Mouse (Mus musculus): ENCODE measurements around the gene Idh3g. TPM values are rescaled to one million over a fixed set of nuclear protein-coding genes. Genes with fewer than 3 reads are reported as not detected.

Gene Idh3g
- polyA plus RNA-seq (2017; shearing (Covaris generic)) = 218 TPM

DNA sequence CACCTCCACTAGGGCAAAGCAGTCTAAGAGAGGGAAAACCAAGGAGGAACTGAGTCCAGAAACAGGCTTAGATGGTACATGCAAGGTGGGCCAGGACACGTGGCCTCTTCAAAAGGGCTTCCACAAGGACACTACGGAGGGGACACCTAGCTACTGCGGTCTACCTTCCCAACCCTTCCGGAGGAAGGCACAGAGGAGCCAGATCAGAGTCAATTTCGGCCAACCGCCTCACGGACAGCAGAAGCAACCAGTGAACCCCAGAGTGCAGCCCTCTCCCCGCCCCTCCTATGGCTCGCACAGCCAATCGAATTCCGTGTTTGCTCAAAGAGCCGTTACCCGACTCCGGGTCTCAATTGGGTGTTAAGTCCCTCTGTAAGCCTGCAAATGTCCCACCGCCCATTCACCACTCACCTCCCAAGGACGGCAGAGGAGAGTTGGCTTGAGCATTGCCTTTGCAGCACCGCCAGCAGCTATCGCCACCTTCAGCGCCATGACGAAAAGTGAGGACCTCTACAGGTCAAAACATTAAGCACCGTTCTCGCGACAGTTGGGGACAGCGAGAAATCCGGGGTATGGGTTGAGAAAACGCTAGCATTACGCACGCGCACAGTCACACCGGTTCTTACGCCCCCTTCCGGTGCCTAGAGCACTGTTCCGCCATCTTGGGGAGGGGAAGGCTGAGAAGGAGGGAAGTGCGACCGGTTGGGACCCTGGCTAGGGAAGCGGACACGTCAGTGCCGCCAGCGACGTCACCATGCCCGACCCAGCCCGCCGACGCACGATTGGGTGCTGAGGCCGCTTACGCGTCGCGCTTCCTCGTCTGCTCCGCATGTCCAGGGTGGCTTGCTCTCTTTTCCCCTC, at the start of gene Idh3g, which contains the start of gene Ssr4:
TSS of gene Idh3g (minus strand) at position 534 of the 861 bp plus-strand sequence.
TSS of gene Ssr4 (plus strand) at position 665 of the 861 bp plus-strand sequence.

DNA sequence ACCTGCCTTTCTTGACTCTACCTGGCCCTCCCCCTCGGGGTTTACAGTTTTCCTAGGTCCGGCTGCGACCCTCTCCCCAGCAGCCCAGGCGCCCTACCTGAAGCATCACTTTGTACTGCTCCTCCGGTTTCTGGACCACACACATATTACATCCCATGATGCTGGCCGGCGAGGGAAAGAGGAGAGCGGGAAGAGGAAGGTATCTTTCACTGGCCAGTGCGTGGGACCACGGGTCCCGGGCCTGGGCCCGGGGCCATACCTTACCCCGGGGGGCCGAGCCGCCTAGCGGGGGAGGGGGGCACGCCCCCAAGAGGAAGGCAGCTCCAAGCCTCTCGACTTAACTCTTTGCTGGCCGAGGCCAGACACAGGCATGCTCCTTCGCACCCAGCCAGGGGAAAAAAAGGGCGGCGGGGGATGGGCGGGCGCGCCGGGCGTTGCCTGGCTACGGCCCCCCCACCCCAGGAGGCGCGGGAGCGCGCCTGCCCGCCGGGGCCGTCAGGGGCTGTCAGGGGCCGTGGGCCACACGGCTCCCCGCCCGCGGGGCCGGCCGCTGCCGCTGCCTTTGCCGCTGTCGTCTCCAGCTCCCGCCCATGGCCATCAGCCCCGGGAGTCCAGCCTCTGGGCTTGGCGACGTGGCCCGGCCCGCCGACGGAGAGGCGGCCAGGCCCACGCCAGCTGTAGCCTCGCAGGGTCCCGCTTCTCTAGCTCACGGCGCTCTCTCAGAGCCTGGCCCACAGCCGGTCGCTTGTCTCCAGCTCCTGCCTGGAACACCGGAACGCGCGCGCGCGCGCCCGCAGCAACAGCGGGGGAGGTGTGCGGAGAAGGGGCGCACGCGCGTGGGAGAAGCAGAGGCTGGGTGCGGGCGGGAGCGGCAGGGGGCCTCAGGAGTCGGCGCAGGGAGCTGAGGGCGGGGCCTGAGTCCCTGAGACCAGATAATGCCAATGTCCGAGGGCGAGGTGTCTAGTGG, 37.8 kb upstream of the Idh3g start, which contains the start of gene Pdzd4:
TSS of gene Pdzd4 (minus strand) at position 785 of the 967 bp plus-strand sequence.

DNA sequence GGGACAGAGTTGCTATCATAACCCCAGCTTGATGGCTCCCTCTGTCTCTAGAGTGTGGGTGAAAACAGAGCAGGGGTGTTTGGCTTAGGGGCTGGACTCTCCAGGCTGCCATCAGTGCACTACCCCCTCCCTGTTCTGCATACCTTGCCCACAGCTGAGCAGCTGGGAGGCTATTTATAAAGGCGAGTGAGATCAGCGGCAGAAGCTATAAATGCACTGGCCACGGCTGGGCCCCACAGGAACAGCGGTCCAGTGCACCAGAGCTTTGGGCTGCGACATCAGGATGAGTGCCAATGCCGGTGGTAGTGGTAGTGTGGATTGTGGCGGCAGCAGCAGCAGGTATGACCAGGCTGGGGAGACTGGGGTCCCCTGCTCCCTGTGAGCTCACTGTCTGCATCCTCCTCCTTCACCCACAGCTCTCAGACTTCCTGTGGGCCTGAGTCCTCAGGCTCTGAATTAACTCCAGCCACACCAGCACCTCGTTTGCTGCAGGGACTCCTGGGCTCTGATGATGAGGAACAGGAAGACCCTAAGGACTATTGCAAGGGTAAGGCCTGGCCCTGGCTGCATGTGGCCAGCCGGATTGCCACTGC, 12.4 kb downstream of the Idh3g start, which contains the start of gene Srpk3:
TSS of gene Srpk3 (plus strand) at position 238 of the 593 bp plus-strand sequence.

DNA sequence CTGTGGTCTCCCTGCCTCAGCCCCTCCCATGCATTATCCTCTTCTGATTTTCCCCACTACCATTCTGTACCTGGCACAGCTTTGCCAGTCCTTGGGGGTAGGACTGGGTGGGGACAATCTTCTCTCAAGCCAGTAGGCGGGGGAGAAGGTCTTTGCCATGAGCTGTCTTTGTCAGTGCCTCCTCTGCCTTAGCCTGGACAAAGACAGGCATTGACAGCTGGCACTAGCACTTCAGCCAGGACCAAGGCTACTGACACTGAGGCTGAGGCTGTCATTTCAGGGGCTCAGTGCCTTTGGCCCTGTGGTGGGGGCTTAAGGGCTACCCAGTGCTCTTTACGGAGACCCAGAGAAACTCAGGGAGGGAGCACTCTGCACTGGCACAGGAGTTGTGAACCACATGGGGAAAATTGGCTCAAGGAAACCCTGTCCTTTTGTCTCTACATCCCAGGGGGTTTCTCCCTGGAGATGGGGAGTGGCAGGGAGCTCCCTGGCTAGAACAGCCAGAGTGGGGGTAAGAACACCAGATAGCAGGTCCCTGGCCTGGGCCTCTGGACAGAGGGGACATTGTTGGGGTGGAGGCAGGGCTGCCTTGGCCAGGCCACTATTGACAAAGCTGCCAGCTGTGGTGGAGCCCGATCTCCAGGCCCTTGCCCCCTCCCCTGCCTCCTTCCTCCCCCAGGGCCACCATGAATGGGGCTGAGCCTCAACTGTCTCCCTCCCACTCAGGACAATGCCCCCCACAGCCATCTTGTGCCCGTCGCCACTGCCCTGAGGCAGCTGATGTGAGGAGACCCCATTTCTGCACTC, 30.2 kb downstream of the Idh3g start, which contains the start of gene Plxnb3:
TSS of gene Plxnb3 (plus strand) at position 757 of the 807 bp plus-strand sequence.

Other genes starting within 250 kb of the Idh3g start
- 0.74 TPM for gene Dusp9, start 147.5 kb downstream of the Idh3g start, polyA plus RNA-seq (2017; shearing (Covaris generic))
- 1.5 TPM for gene Pnck, start 126.8 kb downstream of the Idh3g start, polyA plus RNA-seq (2017; shearing (Covaris generic))
- 0.11 TPM for gene Slc6a8, start 113.7 kb downstream of the Idh3g start, polyA plus RNA-seq (2017; shearing (Covaris generic))
- gene Bcap31, start 70.7 kb downstream of the Idh3g start, polyA plus RNA-seq (2017; shearing (Covaris generic)) = 275 TPM
- 36.9 TPM for gene Abcd1, start 70.3 kb downstream of the Idh3g start, polyA plus RNA-seq (2017; shearing (Covaris generic))
- not detected for gene Plxnb3, start 29.8 kb downstream of the Idh3g start, polyA plus RNA-seq (2017; shearing (Covaris generic))
- gene Srpk3, start 12.5 kb downstream of the Idh3g start, polyA plus RNA-seq (2017; shearing (Covaris generic)) = 1.3 TPM
- gene Ssr4, start 131 bp upstream of the Idh3g start, polyA plus RNA-seq (2017; shearing (Covaris generic)) = 227 TPM
- 0.44 TPM for gene Pdzd4, start 38.1 kb upstream of the Idh3g start, polyA plus RNA-seq (2017; shearing (Covaris generic))
- 3.4 TPM for gene Avpr2, start 105.2 kb upstream of the Idh3g start, polyA plus RNA-seq (2017; shearing (Covaris generic))
- 9.5 TPM for gene L1cam, start 109.2 kb upstream of the Idh3g start, polyA plus RNA-seq (2017; shearing (Covaris generic))
- gene Arhgap4, start 135.0 kb upstream of the Idh3g start, polyA plus RNA-seq (2017; shearing (Covaris generic)) = 302 TPM
- gene Naa10, start 135.0 kb upstream of the Idh3g start, polyA plus RNA-seq (2017; shearing (Covaris generic)) = 208 TPM
- 3.9 TPM for gene Renbp, start 144.0 kb upstream of the Idh3g start, polyA plus RNA-seq (2017; shearing (Covaris generic))
- 45.8 TPM for gene Hcfc1, start 179.5 kb upstream of the Idh3g start, polyA plus RNA-seq (2017; shearing (Covaris generic))
- gene Irak1, start 237.0 kb upstream of the Idh3g start, polyA plus RNA-seq (2017; shearing (Covaris generic)) = 201 TPM

All from CD4-positive, CD25-positive, alpha-beta regulatory T cell (primary cell).